Mouse (Mus musculus): ENCODE data around the gene Ier3. TPM values are rescaled to one million over a fixed set of nuclear protein-coding genes. Genes with fewer than 3 reads are reported as not detected.
A peak's percentile ranks its signal among the peaks of the same experiment; 100 is the strongest.

The Ier3 gene
- polyA plus RNA-seq, 1 experiment from 2014 or later = 13.9 TPM

- no peak overlapping the region for H3K9ac ChIP-seq
- H3K27me3 ChIP-seq (replicated peaks) = no peaks in the 10 kb centered on the region
- no peaks in the 10 kb centered on the region for H3K9me3 ChIP-seq
- H3K4me1 ChIP-seq (replicated peaks) = peaks cover 29% of the 10 kb centered on the region
- H3K36me3 ChIP-seq = no peaks in the 10 kb centered on the region
- peak overlapping the region; percentile 68 for H3K27ac ChIP-seq
- ATAC-seq = peak; percentile 62
- 40% methylated on average over 7 of the region's 7 CpGs for WGBS
- H3K4me3 ChIP-seq (replicated peaks) = no peak overlapping the region
- H3K4me2 ChIP-seq (replicated peaks) = no peak overlapping the region
Observed at GRCm38 (mm10) chr17:35813245-35813647, 8.2 kb upstream of the Ier3 start.

GRCm38 (mm10) chr17:35813653-35814052 lies 7.8 kb upstream of the Ier3 start:
- 69% methylated on average over 7 of the region's 7 CpGs for WGBS
- Histone ChIP-seq H3K36me3 (no peaks in the 10 kb centered on the region), H3K9me3 (no peaks in the 10 kb centered on the region), H3K4me2 (replicated peaks) (no peak overlapping the region), H3K27ac (peak overlapping the region; percentile 68), H3K9ac (no peak overlapping the region), H3K4me3 (replicated peaks) (no peak overlapping the region), H3K27me3 (replicated peaks) (no peaks in the 10 kb centered on the region), H3K4me1 (replicated peaks) (peaks cover 29% of the 10 kb centered on the region)
- ATAC-seq = peak; percentile 4; the same call in 1 of the 2 replicates

- H3K4me3 ChIP-seq (replicated peaks) = no peak overlapping the region
- peak overlapping the region; percentile 74 for H3K27ac ChIP-seq
- peak; percentile 21; the same call in 1 of the 2 replicates for ATAC-seq
- H3K9me3 ChIP-seq = no peaks in the 10 kb centered on the region
- H3K27me3 ChIP-seq (replicated peaks) = no peaks in the 10 kb centered on the region
- no peaks in the 10 kb centered on the region for H3K36me3 ChIP-seq
- peaks cover 29% of the 10 kb centered on the region for H3K4me1 ChIP-seq (replicated peaks)
- H3K4me2 ChIP-seq (replicated peaks) = no peak overlapping the region
- no peak overlapping the region for H3K9ac ChIP-seq
- 19% methylated on average over 6 of the region's 6 CpGs for WGBS
Observed at GRCm38 (mm10) chr17:35814678-35815077, 6.8 kb upstream of the Ier3 start.

- Histone ChIP-seq H3K27me3 (replicated peaks) (no peaks in the 10 kb centered on the region), H3K27ac (peak overlapping the region; percentile 53; the same call in 1 of the 2 replicates), H3K4me2 (replicated peaks) (peak overlapping the region; percentile 15; the same call in 1 of the 2 replicates), H3K9ac (no peak overlapping the region), H3K9me3 (no peaks in the 10 kb centered on the region), H3K4me1 (replicated peaks) (peaks cover 30% of the 10 kb centered on the region), H3K4me3 (replicated peaks) (no peak overlapping the region), H3K36me3 (no peaks in the 10 kb centered on the region)
- WGBS = 41% methylated on average over 7 of the region's 7 CpGs
- ATAC-seq = peak; percentile 67
Observed at GRCm38 (mm10) chr17:35815836-35816235, 5.6 kb upstream of the Ier3 start.

- no peak overlapping the region for H3K27ac ChIP-seq
- WGBS = 30% methylated on average over 13 of the region's 14 CpGs
Observed at GRCm38 (mm10) chr17:35816686-35817085, 4.8 kb upstream of the Ier3 start.

GRCm38 (mm10) chr17:35817226-35817625 lies 4.3 kb upstream of the Ier3 start:
- H3K27me3 ChIP-seq (replicated peaks) = no peaks in the 10 kb centered on the region
- no peak for ATAC-seq
- H3K9me3 ChIP-seq = no peaks in the 10 kb centered on the region
- H3K9ac ChIP-seq = no peak overlapping the region
- no peaks in the 10 kb centered on the region for H3K36me3 ChIP-seq
- H3K4me1 ChIP-seq (replicated peaks) = peaks cover 34% of the 10 kb centered on the region
- 65% methylated on average over 10 of the region's 10 CpGs for WGBS
- no peak overlapping the region for H3K4me2 ChIP-seq (replicated peaks)
- H3K4me3 ChIP-seq (replicated peaks) = no peak overlapping the region
- H3K27ac ChIP-seq = no peak overlapping the region

More at GRCm38 (mm10) chr17:35816686-35817085, 4.8 kb upstream of the Ier3 start:
- Histone ChIP-seq H3K9ac (no peak overlapping the region), H3K4me1 (replicated peaks) (peaks cover 34% of the 10 kb centered on the region), H3K4me2 (replicated peaks) (no peak overlapping the region), H3K36me3 (no peaks in the 10 kb centered on the region), H3K27me3 (replicated peaks) (no peaks in the 10 kb centered on the region), H3K4me3 (replicated peaks) (no peak overlapping the region), H3K9me3 (no peaks in the 10 kb centered on the region)
- no peak for ATAC-seq

- Histone ChIP-seq H3K36me3 (no peaks in the 10 kb centered on the region), H3K4me1 (replicated peaks) (peaks cover 32% of the 10 kb centered on the region), H3K9me3 (no peaks in the 10 kb centered on the region), H3K27ac (no peak overlapping the region), H3K4me3 (replicated peaks) (no peak overlapping the region), H3K9ac (no peak overlapping the region), H3K27me3 (replicated peaks) (no peaks in the 10 kb centered on the region), H3K4me2 (replicated peaks) (no peak overlapping the region)
- 79% methylated on average over 5 of the region's 5 CpGs for WGBS
- no peak for ATAC-seq
Observed at GRCm38 (mm10) chr17:35820111-35820510, 1.4 kb upstream of the Ier3 start.

- WGBS = 2% methylated on average over 11 of the region's 11 CpGs
Observed at GRCm38 (mm10) chr17:35822564-35822963, 1.1 kb downstream of the Ier3 start.

GRCm38 (mm10) chr17:35822964-35823937 lies 1.8 kb downstream of the Ier3 start, which contains the start of gene Flot1:
TSS of gene Flot1 (plus strand) at chr17:35823230.
- under 1% methylated on average over 41 of the region's 47 CpGs for WGBS
- Histone ChIP-seq H3K27me3 (replicated peaks) (no peaks in the 10 kb centered on the region), H3K9me3 (no peaks in the 10 kb centered on the region), H3K9ac (peak within 1 kb of the TSS; percentile 80), H3K36me3 (0 out of 2 replicates have a peak, but pooled peaks cover 6% of the 10 kb centered on the region), H3K27ac (peak within 1 kb of the TSS; percentile 87), H3K4me1 (replicated peaks) (peaks cover 19% of the 10 kb centered on the region), H3K4me3 (replicated peaks) (peak within 1 kb of the TSS; percentile 74), H3K4me2 (replicated peaks) (peak within 1 kb of the TSS; percentile 91)
- peak; percentile 87 for ATAC-seq

More at GRCm38 (mm10) chr17:35822564-35822963, 1.1 kb downstream of the Ier3 start:
- peak; percentile 1; the same call in 1 of the 2 replicates for ATAC-seq
- Histone ChIP-seq H3K9me3 (no peaks in the 10 kb centered on the region), H3K9ac (peak overlapping the region; percentile 80), H3K27me3 (replicated peaks) (no peaks in the 10 kb centered on the region), H3K27ac (peak overlapping the region; percentile 65), H3K4me3 (replicated peaks) (peak overlapping the region; percentile 74), H3K36me3 (0 out of 2 replicates have a peak, but pooled peaks cover 3% of the 10 kb centered on the region), H3K4me2 (replicated peaks) (peak overlapping the region; percentile 91), H3K4me1 (replicated peaks) (peaks cover 19% of the 10 kb centered on the region)

- Histone ChIP-seq H3K4me2 (replicated peaks) (peak overlapping the region; percentile 91), H3K4me1 (replicated peaks) (peaks cover 19% of the 10 kb centered on the region)
Observed at GRCm38 (mm10) chr17:35824402-35824801, 2.9 kb downstream of the Ier3 start.

GRCm38 (mm10) chr17:35825109-35825850 lies 3.8 kb downstream of the Ier3 start:
- H3K4me2 ChIP-seq (replicated peaks) = no peak overlapping the region
- H3K9ac ChIP-seq = no peak overlapping the region
- ATAC-seq = no peak
- no peaks in the 10 kb centered on the region for H3K9me3 ChIP-seq
- H3K27me3 ChIP-seq (replicated peaks) = no peaks in the 10 kb centered on the region
- H3K27ac ChIP-seq = no peak overlapping the region
- H3K4me1 ChIP-seq (replicated peaks) = peaks cover 25% of the 10 kb centered on the region
- 0 out of 2 replicates have a peak, but pooled peaks cover 6% of the 10 kb centered on the region for H3K36me3 ChIP-seq
- WGBS = 90% methylated on average over 13 of the region's 13 CpGs
- H3K4me3 ChIP-seq (replicated peaks) = no peak overlapping the region

More at GRCm38 (mm10) chr17:35824402-35824801, 2.9 kb downstream of the Ier3 start:
- no peak overlapping the region for H3K9ac ChIP-seq
- H3K9me3 ChIP-seq = no peaks in the 10 kb centered on the region
- ATAC-seq = no peak
- H3K36me3 ChIP-seq = 0 out of 2 replicates have a peak, but pooled peaks cover 6% of the 10 kb centered on the region
- H3K4me3 ChIP-seq (replicated peaks) = 0 out of 2 replicates have a peak overlapping the region, but pooled peaks have one; percentile 74
- WGBS = 64% methylated on average over 7 of the region's 7 CpGs
- H3K27ac ChIP-seq = no peak overlapping the region
- no peaks in the 10 kb centered on the region for H3K27me3 ChIP-seq (replicated peaks)

GRCm38 (mm10) chr17:35829737-35830136 lies 8.3 kb downstream of the Ier3 start:
- no peaks in the 10 kb centered on the region for H3K9me3 ChIP-seq
- H3K4me1 ChIP-seq (replicated peaks) = peaks cover 14% of the 10 kb centered on the region
- no peaks in the 10 kb centered on the region for H3K27me3 ChIP-seq (replicated peaks)
- peak; percentile 91 for ATAC-seq
- 0 out of 2 replicates have a peak overlapping the region, but pooled peaks have one; percentile 0 for H3K4me3 ChIP-seq (replicated peaks)
- peaks cover 25% of the 10 kb centered on the region for H3K36me3 ChIP-seq
- under 1% methylated on average over 21 of the region's 21 CpGs for WGBS
- no peak overlapping the region; the same call in 1 of the 2 replicates for H3K27ac ChIP-seq
- peak overlapping the region; percentile 42 for H3K4me2 ChIP-seq (replicated peaks)
- no peak overlapping the region for H3K9ac ChIP-seq

All from intestine, embryonic 15.5 days (tissue).